Mouse (Mus musculus) cerebellum, adult (tissue): ENCODE measurements at regions not wholly inside any gene's neighbourhood (a gene's known extent, or its start where the extent isn't known, plus 50 kb on each side); places are given as distances from the start of the nearest gene placed in this dataset.

Source experiments
- ATAC-seq: cut with Nextera tagmentation; 2 replicates; pipeline ENCODE4 v1.9.2; 2017; ENCODE audit warnings: mild to moderate bottlenecking, moderate library complexity, mixed read lengths; ENCODE audit not compliant: insufficient number of reproducible peaks, low FRiP score, low TSS enrichment

DNA sequence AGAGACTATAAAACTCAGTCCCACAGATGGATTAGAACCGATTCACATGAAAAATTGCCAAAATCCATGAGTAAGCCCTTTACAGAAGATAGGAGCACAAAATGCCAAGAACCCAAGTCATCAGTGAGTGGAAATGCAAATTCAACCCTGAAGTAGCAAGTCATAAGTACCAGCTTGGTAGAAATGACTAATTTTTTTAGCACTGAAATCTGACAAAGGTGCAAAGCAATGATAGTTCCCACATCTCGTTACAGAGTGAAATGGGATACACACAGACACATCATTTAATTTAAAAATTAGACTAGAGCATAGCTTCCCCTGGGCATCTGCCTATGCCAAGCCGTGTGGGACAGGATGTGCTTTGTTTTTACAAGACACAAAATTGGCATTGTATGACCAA is 136.4 kb upstream of the Pum3 start:
- ATAC-seq: no peak

DNA sequence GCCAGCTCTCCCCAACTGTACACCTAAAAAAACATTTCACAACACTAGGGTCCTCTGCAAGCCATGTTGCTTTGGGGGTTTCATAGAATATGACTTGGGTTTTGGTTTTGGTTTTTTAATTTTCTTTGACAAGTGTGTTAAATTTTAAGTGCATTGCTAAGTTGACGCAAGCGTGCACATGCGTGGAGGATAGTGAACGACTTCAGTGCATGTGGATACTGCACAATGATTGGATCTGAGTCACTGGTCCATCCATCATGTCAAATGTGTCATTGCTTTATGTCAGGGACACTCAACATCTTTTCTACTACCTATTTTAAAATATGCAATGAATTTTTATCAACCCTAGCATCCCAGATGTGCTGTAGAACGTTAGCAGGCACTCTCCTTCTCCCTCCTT is 134.5 kb upstream of the Pum3 start:
- no peak for ATAC-seq

DNA sequence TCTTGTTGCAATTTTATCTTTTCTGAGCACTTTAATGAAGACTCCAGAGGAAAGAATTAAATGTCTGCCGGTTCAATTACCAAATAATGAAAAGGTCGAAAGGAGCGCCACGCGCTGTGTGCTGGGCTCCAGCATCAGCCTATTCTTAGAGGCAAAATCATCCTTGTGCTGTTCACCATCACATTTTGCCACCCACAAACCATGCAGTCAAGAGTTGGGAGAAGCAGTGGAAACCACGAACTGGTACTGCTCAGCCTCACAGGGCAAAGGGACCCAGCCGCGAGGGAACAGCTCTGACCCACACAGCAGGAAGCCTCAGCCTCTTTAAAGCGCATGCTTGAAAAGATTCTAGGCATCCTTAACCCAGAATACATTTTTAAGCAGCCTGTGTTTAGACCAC is 134.0 kb upstream of the Pum3 start:
- ATAC-seq: no peak

DNA sequence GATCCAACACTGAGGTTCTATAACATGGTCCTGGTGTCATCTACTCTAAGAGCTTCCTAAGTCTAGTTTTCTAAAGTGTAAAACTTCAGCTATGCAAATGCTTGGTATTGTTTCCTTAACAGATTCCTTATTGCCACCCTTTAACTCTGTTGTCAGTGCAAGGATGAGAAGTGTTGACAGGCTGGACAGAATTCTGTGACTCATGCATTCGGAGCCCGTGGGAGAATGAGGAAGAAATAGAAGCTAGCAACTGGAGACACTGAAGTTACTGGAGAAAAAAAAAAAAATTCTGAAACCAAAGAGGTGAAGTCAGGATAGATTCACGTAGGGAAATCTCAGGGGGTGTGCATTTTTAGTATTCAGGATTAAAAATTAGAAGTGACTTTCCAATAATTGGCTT is 128.6 kb upstream of the Pum3 start:
- no peak for ATAC-seq

DNA sequence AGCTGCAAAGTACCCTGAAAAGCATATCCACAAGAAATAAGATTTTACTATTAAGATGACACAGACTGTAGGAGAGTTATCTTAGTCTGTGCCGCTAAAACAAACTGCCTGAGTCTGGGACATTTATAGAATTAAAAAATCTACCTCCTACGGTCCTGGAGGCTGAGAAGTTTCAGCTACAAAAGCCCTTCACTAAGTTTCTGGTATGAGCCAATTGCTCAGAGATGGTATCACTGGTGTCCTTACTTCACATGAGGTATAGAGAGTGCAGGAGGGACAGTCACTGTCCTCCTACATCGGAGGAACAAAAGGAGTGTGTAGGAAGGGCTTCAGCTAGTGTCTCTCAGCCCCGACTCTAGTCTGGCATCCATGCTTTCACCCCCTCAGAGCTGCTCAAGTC is 127.1 kb upstream of the Pum3 start:
- no peak for ATAC-seq

DNA sequence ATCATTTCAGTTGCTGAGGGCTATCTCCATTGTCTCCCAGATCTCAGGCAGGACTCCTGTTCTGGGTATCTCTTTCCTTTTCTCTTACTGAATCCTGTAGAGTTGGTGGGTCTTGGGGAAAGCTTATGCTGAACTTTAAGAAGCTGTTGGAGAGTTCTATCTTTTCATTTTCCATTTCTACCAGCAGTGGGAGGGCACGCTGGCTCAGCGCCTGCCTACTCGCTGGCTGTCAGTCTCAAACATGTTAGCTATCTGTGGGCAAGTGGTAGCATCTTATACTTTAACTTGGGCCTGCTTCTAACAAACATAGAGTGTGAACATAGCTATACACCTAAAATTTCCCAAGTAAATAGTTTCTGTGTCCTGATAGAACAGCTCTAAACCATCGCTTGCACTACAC is 125.2 kb upstream of the Pum3 start:
- no peak for ATAC-seq

DNA sequence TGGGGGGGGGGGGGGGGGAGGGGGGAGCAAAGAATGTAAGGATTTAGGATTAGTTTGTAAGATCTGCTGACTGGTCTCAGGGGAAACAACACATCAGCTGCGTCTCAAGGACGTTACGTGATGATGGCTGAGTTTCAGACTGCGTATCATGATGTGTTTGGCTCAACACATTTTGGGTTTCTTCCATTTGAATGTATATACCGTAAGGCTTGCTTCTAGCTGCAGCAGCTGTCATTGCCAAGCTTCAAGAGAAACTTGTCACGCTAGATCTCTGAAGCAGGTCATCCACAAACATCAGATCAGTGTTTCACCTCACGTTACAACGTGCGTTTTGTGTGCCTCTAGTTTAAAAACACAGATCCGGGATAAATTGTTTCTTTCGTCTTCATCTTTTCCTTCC is 123.6 kb upstream of the Pum3 start:
- no peak for ATAC-seq

DNA sequence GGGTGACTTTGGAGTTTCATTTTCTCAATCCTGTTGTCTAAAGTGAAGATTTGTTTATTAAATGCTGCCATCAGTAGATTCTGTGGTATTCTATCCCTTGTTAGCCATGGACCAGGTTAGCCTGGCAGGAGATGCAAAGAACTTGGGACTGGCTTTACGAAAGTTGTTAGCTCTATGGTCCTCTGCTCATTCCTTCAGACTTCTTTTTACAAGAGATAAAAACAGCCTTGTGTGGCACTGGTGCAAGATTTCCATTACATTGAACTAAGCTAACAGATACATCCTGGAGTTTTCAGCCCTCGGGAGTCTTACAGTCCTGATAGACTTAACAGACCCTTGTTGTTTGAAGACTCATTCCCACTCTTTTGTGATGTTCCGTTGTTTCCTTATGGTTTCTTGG is 108.1 kb upstream of the Pum3 start:
- ATAC-seq: no peak

DNA sequence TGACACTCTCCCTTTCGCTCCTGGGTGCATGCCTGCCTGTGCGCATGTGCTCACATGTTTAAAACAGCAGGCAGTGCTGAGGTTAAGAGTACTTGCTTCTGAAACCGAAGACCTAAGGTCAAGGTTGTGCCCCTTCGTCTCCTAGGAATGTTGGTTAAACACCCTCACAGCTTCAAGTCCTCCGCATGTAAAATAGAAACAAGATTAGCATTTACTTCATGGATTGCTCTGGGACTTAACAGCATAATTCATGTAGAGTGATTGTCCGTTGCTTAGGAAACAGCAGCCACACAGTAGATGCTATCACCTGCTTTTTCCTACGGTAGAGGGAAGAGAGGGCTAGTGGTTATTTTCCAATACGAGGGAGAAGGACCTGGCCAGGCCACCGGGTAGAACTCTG is 107.4 kb upstream of the Pum3 start:
- no peak for ATAC-seq

DNA sequence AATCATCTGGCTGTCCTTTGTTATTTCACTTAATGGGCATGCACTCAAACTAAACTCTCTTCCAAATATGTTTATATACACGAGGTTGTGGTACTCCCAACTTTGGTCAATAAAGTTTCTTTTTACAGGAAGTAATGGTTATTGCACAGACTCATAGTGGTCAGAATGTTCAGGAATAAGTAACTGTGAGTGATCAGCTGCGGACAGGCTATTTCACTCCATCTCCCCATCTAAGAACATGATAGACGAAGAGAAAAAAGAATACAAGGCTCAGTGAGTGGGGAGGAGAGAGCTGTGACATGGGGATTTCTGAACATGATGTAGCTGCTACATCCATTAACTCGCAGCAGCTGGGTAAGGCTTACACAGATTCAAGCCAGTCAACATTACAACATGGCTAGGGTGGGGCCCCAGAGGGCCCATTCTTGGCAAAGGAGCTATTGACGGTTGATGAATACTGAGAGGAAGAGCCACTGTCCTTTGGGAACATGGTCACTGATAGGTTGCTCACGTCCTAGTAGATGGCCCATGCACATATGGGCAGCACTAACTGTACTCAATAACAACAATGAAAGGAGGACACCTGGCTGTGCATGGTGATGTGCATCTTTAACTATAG is 98.4 kb upstream of the Pum3 start:
- ATAC-seq: no peak

DNA sequence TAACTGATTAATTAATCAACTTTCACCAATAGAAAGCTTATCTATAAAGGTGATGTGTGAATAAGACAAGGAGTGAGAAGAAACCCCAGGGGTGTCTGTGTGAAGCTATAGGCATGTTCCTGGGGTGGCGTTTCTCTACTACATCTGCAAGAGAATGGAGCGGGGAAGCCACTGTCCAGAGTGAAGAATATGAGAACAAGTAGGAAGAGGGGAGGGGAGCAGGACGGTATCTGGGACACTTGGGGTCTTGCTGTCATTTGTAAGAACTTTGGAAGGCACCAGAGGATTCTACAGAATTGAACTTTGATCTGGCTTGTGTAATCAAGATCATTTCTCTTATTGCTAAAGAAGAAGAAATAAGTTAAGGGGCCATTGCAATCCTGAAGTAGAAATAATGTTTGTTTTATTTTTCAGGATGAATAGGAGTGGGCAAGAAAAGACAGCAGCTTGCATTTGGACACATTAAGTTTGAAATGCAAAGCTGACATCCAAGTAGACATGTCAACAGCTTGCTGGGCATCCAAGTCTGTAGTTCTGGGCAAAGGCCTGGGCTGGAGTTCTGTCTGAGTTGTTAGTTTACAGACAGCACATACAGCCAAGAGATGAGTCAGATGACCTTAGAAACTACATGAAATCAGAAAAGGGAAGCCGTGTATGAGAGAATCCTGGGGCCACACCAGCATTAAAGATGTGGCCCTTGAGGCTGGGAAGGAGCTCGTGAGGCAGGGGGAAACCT is 89.9 kb upstream of the Pum3 start:
- no peak for ATAC-seq

DNA sequence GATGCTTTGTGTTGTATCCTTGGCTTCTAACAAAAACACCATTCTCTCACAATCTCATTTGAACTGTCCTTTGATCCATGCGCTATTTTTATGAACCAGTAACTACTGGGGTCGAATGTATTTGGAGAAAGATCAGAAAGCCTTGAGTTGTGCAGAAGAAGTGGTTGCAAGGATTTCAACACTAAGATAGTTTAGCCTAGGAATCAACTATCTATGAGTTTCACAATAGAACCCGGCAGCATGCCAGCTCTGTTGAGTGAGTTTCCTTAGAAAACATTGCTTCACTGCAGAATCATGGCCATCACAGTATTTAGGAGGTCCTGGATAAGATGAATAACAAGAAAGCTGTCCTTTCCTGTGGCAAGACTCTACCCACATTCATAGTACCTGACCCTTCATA is 84.6 kb upstream of the Pum3 start:
- ATAC-seq: no peak

DNA sequence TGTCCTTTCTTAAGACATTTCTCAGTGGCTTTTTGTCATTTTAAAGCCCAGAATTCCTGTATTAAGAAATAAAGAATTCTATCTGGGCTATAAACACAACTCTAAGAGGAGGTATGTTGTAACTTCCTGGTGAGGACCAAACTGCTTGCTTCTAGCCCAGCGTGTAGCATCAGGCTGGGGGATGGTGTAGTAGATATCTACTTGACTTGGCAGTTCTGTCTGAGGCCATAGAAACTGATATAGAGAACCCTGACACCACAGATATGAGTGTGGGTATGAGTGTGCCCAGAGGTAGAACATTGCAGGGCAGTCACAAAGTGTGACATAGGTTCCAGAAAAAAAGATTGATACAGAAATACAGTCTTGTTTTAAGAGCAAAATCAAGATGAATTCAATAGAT is 83.9 kb upstream of the Pum3 start:
- no peak for ATAC-seq

DNA sequence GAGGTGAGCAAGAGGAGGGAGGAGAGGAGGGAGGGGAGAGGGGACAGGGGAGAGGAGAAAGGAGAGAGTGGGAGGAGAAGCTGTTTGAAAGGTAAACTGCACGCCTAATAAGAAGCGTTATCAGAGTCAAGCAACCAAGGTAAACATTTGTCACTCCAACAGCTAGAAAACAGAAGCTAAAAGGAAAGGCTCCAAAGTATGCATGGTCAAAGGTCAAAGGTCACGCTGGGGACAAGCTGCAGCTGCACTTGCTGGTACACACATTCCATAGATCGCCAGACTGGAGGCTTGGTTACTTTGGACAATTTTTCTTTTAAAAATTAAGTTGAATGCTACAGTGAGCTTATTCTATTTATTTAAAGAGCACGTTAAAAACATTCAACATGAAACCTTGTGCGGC is 81.7 kb upstream of the Pum3 start:
- ATAC-seq: no peak

DNA sequence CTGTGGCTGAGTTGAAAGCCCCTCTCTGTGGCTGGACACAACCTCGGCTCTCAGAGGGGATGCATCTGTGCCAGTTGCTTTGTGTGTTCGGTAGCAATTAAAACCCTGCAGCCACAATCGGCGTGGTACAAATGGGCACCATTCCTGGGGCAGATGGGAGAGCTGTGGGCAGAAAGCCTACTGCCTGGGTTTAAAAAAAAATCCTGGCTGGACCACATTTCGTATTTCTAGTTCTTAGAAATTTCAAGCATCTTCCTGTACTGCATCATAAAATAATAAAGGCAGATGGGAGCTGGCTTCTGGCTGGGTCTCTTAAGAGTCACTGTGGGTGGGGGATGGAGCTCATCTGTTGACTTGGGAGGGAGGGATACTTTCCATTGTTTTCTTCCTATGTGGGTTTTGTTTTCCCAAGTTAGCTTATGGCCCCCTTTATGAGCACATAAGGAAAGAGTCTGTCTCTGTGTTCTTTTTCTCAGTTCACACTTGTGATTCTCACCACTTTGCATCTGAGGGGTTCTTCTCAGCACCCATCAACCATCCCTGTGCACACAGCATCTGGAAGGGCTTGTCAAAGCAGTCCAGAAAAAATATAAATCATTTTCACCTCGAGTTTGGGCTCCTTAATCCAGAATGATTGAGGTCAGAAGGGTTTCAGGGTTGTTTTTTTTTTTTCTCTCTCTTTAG is 80.5 kb upstream of the Pum3 start:
- peak; percentile 77; the same call in 1 of the 2 replicates for ATAC-seq

DNA sequence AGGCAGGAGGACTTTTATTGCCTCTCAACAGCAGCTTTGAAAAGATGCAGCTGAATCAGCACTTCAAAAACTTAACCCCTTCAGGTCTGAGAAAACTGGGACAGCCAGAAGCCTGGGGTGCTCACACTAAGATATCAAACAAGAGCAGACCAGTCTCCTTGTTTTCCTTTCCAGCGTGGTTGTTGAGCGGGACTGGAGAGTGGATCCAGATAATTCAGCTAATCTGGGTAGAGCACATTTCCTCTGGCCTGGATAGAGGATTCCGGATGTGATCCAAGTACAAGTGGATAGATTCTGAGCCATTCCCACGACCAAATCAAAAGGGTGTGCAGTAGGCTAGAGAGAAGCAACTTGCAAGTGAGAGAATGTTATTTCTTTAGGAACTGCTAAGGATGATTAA is 68.7 kb upstream of the Pum3 start:
- no peak for ATAC-seq

DNA sequence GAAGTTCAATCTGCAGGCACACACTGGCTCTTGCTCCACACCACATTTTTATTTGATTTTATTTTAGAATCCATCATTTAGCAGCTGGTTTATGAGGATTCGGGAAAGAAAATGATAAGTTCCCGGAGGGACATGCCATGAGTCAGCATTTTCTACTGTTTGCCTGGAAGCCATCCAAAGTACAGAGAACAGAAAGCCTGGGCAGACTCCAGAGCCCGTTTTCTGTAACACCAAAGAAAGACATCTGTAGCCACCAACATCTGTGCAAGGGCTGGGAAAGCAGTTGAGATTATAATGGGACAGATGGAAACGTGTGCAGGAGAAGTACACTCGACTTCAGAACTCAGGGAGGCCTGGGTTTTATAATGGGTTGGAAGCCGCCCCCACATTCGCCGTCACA is 62.8 kb upstream of the Pum3 start:
- no peak for ATAC-seq

DNA sequence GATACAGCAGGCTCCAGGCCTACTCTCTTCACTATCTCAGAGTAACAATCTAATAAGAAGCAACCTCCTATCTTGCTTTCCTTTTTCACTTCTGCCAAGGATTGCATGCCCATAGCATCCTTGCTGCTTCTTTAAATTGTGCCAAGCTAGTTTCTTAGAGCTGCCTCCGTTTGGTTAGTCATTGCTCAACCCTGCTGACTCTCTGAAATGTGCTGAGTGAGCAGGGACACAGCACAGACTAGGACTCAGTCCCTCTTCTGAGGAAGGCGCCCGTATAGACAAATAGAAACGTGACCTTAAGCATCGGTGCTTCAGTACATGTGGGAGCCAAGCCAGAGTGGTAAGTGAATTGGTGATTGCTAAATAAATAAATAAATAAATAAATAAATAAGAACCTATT is 62.2 kb upstream of the Pum3 start:
- no peak for ATAC-seq

DNA sequence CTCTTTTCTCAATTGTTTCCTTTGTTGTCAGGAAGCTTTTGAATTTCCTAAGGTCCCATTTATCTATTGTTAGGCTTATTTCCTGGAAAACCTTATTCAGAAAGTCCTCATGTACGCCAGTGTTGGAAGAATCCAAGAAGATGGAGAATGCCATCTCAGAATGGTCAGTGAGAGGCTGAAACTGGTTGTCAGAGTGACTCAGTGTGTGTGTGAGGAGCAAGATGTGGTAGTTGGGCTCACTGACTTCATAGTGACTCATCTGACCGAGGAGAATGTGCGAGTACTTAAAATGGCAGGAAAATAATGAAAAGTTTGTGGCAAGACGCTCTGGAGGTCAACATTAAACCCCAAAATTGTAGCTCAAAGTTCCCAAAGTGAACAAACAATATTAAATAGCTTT is 59.4 kb upstream of the Pum3 start:
- no peak for ATAC-seq
